10 mouse cellular contexts compared by ENCODE assay signal in genomic region chr7:98968082-98968674, GRCm38 (mm10).
DNase-seq lines count a peak whose midpoint lies in the region; ATAC-seq lines count a peak whose summit lies in the region.
"Had no signal": no experiment of that assay in that cellular context is flagged by ENCODE, and none has a peak within 500 bp of the region (broad histone marks: within the 10 kb centered on the region; RNA-seq: fewer than 3 reads in every experiment).

No protein-coding gene starts in this region.

- ATAC-seq in lung, embryonic 15.5 days (ENCODE audit: borderline replicate concordance, extremely low read depth, low FRiP score, low TSS enrichment), result no peak
- peak; percentile 29; the same call in 1 of the 2 replicates for ATAC-seq in hindbrain, embryonic 15.5 days (ENCODE audit: low FRiP score, low read depth)
- ATAC-seq in stomach, embryonic 14.5 days (ENCODE audit: insufficient number of reproducible peaks, insufficient read depth, low FRiP score, low read depth), result no peak

- peak; percentile 21 for DNase-seq in embryo, embryonic 10.5 days (ENCODE audit: low spot score)
- no peak for DNase-seq in embryo, embryonic 11 days
- no peak for DNase-seq in lung, postnatal 25 days (ENCODE audit: low spot score)
- no peak for DNase-seq in urinary bladder, postnatal 25 days (ENCODE audit: low spot score)
- DNase-seq in adrenal gland, adult 18-20 months (ENCODE audit: low spot score in 2 of 2), result no peak

- H3K4me1 ChIP-seq in lung, embryonic 15.5 days, result peaks cover 10% of the 10 kb centered on the region
- H3K4me1 ChIP-seq in hindbrain, embryonic 15.5 days (replicated peaks), result peaks cover 16% of the 10 kb centered on the region
- H3K4me1 ChIP-seq in stomach, embryonic 14.5 days (ENCODE audit: control insufficient read depth, insufficient read depth, low read length), result peaks cover 9% of the 10 kb centered on the region

- H3K9me3 ChIP-seq in lung, embryonic 15.5 days, result no peaks in the 10 kb centered on the region
- no peaks in the 10 kb centered on the region for H3K9me3 ChIP-seq in hindbrain, embryonic 15.5 days
- 0 out of 2 replicates have a peak, but pooled peaks cover 5% of the 10 kb centered on the region for H3K9me3 ChIP-seq in stomach, embryonic 14.5 days (ENCODE audit: control insufficient read depth, low read depth, low read length)
- H3K9me3 ChIP-seq: G1E had no signal

- no peaks in the 10 kb centered on the region for H3K36me3 ChIP-seq in lung, embryonic 15.5 days
- no peaks in the 10 kb centered on the region for H3K36me3 ChIP-seq in hindbrain, embryonic 15.5 days
- H3K36me3 ChIP-seq in stomach, embryonic 14.5 days (ENCODE audit: control insufficient read depth, insufficient read depth, low read length), result no peaks in the 10 kb centered on the region

- H3K27me3 ChIP-seq in lung, embryonic 15.5 days, result no peaks in the 10 kb centered on the region
- no peaks in the 10 kb centered on the region for H3K27me3 ChIP-seq in hindbrain, embryonic 15.5 days
- no peaks in the 10 kb centered on the region for H3K27me3 ChIP-seq in stomach, embryonic 14.5 days (ENCODE audit: control insufficient read depth, insufficient read depth, low read length)
- H3K27me3 ChIP-seq: megakaryocyte, embryonic 14.5 days had no signal

- no peak overlapping the region for H3K27ac ChIP-seq in lung, embryonic 15.5 days
- no peak overlapping the region for H3K27ac ChIP-seq in hindbrain, embryonic 15.5 days (replicated peaks)
- no peak overlapping the region for H3K27ac ChIP-seq in stomach, embryonic 14.5 days (ENCODE audit: low read length)

- no peak overlapping the region for H3K9ac ChIP-seq in lung, embryonic 15.5 days
- peak overlapping the region; percentile 13; the same call in 1 of the 2 replicates for H3K9ac ChIP-seq in hindbrain, embryonic 15.5 days
- no peak overlapping the region; the same call in 1 of the 2 replicates for H3K9ac ChIP-seq in stomach, embryonic 14.5 days (replicated peaks; ENCODE audit: low read depth, low read length)

- peak overlapping the region; percentile 21; the same call in 1 of the 2 replicates for H3K4me2 ChIP-seq in lung, embryonic 15.5 days
- peak overlapping the region; percentile 38 for H3K4me2 ChIP-seq in hindbrain, embryonic 15.5 days
- H3K4me2 ChIP-seq in stomach, embryonic 14.5 days (replicated peaks; ENCODE audit: low read depth, low read length), result 0 out of 2 replicates have a peak overlapping the region, but pooled peaks have one; percentile 22

- H3K4me3 ChIP-seq in lung, embryonic 15.5 days, result no peak overlapping the region
- H3K4me3 ChIP-seq in hindbrain, embryonic 15.5 days, result 0 out of 2 replicates have a peak overlapping the region, but pooled peaks have one; percentile 2
- no peak overlapping the region for H3K4me3 ChIP-seq in stomach, embryonic 14.5 days (ENCODE audit: low read depth, low read length)
- H3K4me3 ChIP-seq: megakaryocyte, embryonic 14.5 days had no signal

- 18% methylated on average over 16 of the region's 16 CpGs for WGBS in lung, embryonic 15.5 days
- 9% methylated on average over 16 of the region's 16 CpGs for WGBS in hindbrain, embryonic 15.5 days
- 26% methylated on average over 16 of the region's 16 CpGs for WGBS in stomach, embryonic 14.5 days
